Mouse (Mus musculus) mammary gland, adult 2 months (tissue): ENCODE data around the gene Gm9972. TPM values are rescaled to one million over a fixed set of nuclear protein-coding genes. Genes with fewer than 3 reads are reported as not detected.

Source experiments
- polyA plus RNA-seq: library from polyadenylated mRNA; depleted of rRNA; stranded (reverse); fragments of >200 nt; gene quantifications from 2 replicates; pipeline ENCODE4 v1.2.3, GENCODE M21; 2012; ENCODE audit warnings: low replicate concordance; rRNA removed

The Gm9972 gene
- not detected in 2 replicates for polyA plus RNA-seq

GRCm38 (mm10) chr11:43035446-43035845 is at the start of gene Gm9972:
Gene Gm9972, plus strand, starts transcription at chr11:43035746.

Other genes with a start within 250 kb of the Gm9972 start
- gene Atp10b, start 114.1 kb downstream of the Gm9972 start, polyA plus RNA-seq: 0.38 and 0.96 TPM in 2 replicates